Mouse (Mus musculus): ENCODE results near the gene Mid1. TPM values are rescaled to one million over a fixed set of nuclear protein-coding genes. Genes with fewer than 3 reads are reported as not detected.
"Not testable (repeated sequence)": the region's sequence is repeated elsewhere in the genome, so short reads cannot be mapped to it uniquely, and the experiment has no call there.

The Mid1 gene
- polyA plus RNA-seq, 1 experiment from 2014 or later = 11.7 TPM

DNA sequence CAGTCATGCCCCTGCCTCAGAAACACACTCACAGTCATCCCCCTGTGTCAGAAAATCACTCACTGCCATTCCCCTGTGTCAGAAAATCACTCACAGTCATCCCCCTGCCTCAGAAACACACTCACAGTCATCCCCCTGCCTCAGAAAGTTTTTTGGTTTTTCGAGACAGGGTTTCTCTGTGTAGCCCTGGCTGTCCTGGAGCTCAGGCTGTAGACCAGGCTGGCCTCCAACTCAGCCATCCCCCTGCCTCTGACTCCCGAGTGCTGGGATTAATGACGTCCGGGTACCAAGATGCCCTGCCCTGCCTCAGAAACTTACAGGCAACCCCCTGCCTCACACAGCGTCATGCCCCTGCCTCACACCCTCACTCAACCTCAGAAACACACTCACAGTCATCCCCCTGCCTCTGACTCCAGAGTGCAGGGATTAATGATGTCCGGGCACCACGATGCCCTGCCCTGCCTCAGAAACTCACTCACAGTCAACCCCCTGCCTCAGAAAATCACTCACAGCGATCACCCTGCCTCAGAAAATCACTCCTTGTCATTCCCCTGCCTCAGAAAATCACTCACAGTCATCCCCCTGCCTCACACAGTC is 308.1 kb downstream of the Mid1 start:
- not testable (repeated sequence) for H3K27me3 ChIP-seq, H3K4me2 ChIP-seq, H3K4me3 ChIP-seq, H3K9ac ChIP-seq, ATAC-seq, H3K27ac ChIP-seq, H3K4me1 ChIP-seq
- WGBS = 54% methylated on average over 3 of the region's 8 CpGs
- Histone ChIP-seq H3K36me3 (ENCODE audit: poor library complexity, severe bottlenecking) (peaks cover 23% of the 10 kb centered on the region), H3K9me3 (replicated peaks) (peaks cover 25% of the 10 kb centered on the region)

- ATAC-seq, H3K9ac ChIP-seq, H3K27ac ChIP-seq, H3K4me1 ChIP-seq, H3K27me3 ChIP-seq, H3K4me2 ChIP-seq, H3K4me3 ChIP-seq: not testable (repeated sequence)
- Histone ChIP-seq H3K36me3 (ENCODE audit: poor library complexity, severe bottlenecking) (peaks cover 15% of the 10 kb centered on the region), H3K9me3 (replicated peaks) (peaks cover 17% of the 10 kb centered on the region)
- WGBS = 14% methylated on average over 3 of the region's 33 CpGs
These were observed 309.2 kb downstream of the Mid1 start for GRCm38 (mm10) chrX:169994011-169994865.

DNA sequence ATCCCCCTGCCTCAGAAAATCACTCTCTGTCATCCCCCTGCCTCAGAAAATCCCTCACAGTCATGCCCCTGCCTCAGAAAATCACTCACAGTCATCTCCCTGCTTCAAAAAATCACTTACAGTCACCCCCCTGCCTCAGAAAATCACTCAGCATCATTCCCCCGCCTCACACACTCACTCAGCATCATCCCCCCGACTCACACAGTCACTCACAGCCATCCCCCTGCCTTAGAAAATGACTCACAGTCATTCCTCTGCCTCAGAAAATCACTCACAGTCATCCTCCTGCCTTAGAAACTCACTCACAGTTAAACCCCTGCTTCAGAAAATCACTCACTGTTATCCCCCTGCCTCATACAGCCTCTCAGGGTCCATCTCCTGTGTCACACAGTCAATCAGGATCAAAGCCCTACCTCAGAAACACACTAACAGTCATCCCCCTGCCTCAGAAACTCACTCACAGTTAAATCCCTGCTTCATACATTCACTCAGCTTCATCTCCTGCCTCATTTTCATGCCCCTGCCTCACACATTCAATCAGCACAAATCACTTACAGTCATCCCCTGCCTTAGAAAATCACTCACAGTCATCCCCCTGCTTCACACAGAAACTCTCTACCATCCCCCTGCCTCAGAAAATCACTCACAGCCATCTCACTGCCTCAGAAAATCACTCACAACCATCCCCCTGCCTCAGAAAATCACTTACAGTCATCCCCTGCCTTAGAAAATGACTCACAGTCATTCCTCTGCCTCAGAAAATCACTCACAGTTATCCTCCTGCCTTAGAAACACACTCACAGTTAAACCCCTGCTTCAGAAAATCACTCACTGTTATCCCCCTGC is 310.1 kb downstream of the Mid1 start:
- not testable (repeated sequence) for H3K4me3 ChIP-seq; H3K4me1 ChIP-seq; H3K27me3 ChIP-seq; ATAC-seq; H3K4me2 ChIP-seq; H3K27ac ChIP-seq; H3K9ac ChIP-seq; H3K36me3 ChIP-seq (ENCODE audit: poor library complexity, severe bottlenecking)
- WGBS = 22% methylated on average over 2 of the region's 2 CpGs
- peaks cover 11% of the 10 kb centered on the region for H3K9me3 ChIP-seq (replicated peaks)

- not testable (repeated sequence) for H3K9ac ChIP-seq; H3K4me1 ChIP-seq; ATAC-seq; H3K4me3 ChIP-seq; H3K27me3 ChIP-seq; H3K36me3 ChIP-seq (ENCODE audit: poor library complexity, severe bottlenecking); H3K27ac ChIP-seq; H3K9me3 ChIP-seq (replicated peaks); H3K4me2 ChIP-seq
- no CpG with 5 or more reads among the region's 17 CpGs for WGBS
These were observed 311.0 kb downstream of the Mid1 start for GRCm38 (mm10) chrX:169995909-169996521.

- ATAC-seq; H3K4me1 ChIP-seq; H3K36me3 ChIP-seq (ENCODE audit: poor library complexity, severe bottlenecking); H3K4me2 ChIP-seq; H3K27ac ChIP-seq; H3K4me3 ChIP-seq; H3K27me3 ChIP-seq; H3K9ac ChIP-seq; H3K9me3 ChIP-seq (replicated peaks): not testable (repeated sequence)
- no CpG with 5 or more reads among the region's 46 CpGs for WGBS
These were observed 311.9 kb downstream of the Mid1 start for GRCm38 (mm10) chrX:169996926-169997325.

GRCm38 (mm10) chrX:169997456-169997853 is 312.5 kb downstream of the Mid1 start:
- Histone ChIP-seq H3K4me3 (peak overlapping the region; percentile 39), H3K4me2 (peak overlapping the region; percentile 67), H3K9ac (peak overlapping the region; percentile 58; the same call in 1 of the 2 replicates), H3K27ac (peak overlapping the region; percentile 86)
- 21% methylated on average over 14 of the region's 40 CpGs for WGBS
- H3K9me3 ChIP-seq (replicated peaks); H3K36me3 ChIP-seq (ENCODE audit: poor library complexity, severe bottlenecking); H3K4me1 ChIP-seq; H3K27me3 ChIP-seq; ATAC-seq: not testable (repeated sequence)

DNA sequence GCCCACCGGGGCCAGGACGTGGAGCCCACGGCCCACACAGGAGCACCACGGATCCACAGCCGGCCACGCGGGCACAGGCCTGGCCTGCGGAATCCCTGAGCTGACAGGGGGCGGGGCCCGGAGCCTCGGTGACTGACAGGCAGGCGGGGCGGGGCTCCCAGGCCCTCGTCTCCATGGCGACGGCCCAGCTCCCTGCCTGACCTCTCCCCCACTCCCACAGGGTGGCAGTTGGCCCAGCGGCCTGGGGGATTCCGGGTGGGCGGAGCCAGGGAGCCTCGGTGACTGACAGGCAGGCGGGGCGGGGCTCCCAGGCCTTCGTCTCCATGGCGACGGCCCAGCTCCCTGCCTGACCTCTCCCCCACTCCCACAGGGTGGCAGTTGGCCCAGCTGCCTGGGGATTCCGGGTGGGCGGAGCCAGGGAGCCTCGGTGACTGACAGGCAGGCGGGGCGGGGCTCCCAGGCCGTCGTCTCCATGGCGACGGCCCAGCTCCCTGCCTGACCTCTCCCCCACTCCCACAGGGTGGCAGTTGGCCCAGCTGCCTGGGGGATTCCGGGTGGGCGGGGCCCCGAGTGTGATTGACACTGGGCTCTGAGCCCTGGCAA is 313.0 kb downstream of the Mid1 start:
- H3K9me3 ChIP-seq (replicated peaks) = not testable (repeated sequence)
- 11% methylated on average over 14 of the region's 37 CpGs for WGBS
- peak overlapping the region; percentile 58; the same call in 1 of the 2 replicates for H3K9ac ChIP-seq

GRCm38 (mm10) chrX:169998559-169999219 is 313.7 kb downstream of the Mid1 start:
- not testable (repeated sequence) for H3K27me3 ChIP-seq; H3K4me2 ChIP-seq; H3K4me3 ChIP-seq; H3K36me3 ChIP-seq (ENCODE audit: poor library complexity, severe bottlenecking); H3K9ac ChIP-seq; H3K4me1 ChIP-seq; H3K9me3 ChIP-seq (replicated peaks); ATAC-seq; H3K27ac ChIP-seq
- WGBS = 4% methylated on average over 2 of the region's 4 CpGs

More for the DNA sequence above, 313.0 kb downstream of the Mid1 start:
- ATAC-seq = peak; percentile 94
- H3K4me3 ChIP-seq = peak overlapping the region; percentile 39
- H3K4me1 ChIP-seq; H3K36me3 ChIP-seq (ENCODE audit: poor library complexity, severe bottlenecking); H3K27me3 ChIP-seq: not testable (repeated sequence)
- peak overlapping the region; percentile 86 for H3K27ac ChIP-seq
- peak overlapping the region; percentile 67 for H3K4me2 ChIP-seq

- not testable (repeated sequence) for ATAC-seq; H3K4me2 ChIP-seq; H3K9ac ChIP-seq; H3K9me3 ChIP-seq (replicated peaks); H3K4me3 ChIP-seq; H3K27ac ChIP-seq; H3K27me3 ChIP-seq; H3K36me3 ChIP-seq (ENCODE audit: poor library complexity, severe bottlenecking); H3K4me1 ChIP-seq
- 49% methylated on average over 6 of the region's 11 CpGs for WGBS
These were observed 314.4 kb downstream of the Mid1 start for GRCm38 (mm10) chrX:169999226-169999883.

DNA sequence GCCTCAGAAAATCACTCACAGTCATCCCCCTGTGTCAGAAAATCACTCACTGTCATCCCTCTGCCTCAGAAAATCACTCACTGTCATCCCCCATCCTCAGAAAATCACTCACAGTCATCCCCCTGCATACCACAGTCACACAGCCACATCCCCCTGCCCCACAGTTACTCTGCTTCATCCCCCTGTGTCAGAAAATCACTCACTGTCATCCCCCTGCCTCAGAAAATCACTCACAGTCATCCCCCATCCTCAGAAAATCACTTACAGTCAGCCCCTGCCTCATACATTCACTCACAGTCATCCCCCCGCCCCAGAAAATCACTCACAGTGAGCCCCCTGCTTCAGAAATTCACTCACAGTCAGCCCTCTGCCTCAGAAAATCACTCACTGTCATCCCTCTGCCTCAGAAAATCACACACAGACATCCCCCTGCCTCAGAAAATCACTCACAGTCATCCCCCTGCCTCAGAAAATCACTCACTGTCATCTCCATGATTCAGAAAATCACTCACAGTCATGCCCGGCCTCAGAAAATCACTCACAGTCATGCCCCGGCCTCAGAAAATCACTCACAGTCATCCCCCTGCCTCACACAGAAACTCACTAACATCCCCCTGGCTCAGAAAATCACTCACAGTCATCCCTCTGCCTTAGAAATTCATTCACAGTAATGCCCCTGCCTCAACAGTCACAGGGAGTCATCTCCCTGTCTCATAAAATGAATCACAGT is 315.1 kb downstream of the Mid1 start:
- H3K4me1 ChIP-seq; H3K4me2 ChIP-seq; H3K4me3 ChIP-seq; H3K27ac ChIP-seq; ATAC-seq; H3K9me3 ChIP-seq (replicated peaks); H3K36me3 ChIP-seq (ENCODE audit: poor library complexity, severe bottlenecking); H3K9ac ChIP-seq; H3K27me3 ChIP-seq: not testable (repeated sequence)
- WGBS = 0% methylated on average over 2 of the region's 3 CpGs
